Mouse (Mus musculus): ENCODE measurements at regions not wholly inside any gene's neighbourhood (a gene's known extent, or its start where the extent isn't known, plus 50 kb on each side); places are given as distances from the start of the nearest gene placed in this dataset.
A peak's percentile ranks its signal among the peaks of the same experiment; 100 is the strongest.
"Not testable (repeated sequence)": the region's sequence is repeated elsewhere in the genome, so short reads cannot be mapped to it uniquely, and the experiment has no call there.

- DNase-seq (ENCODE audit: extremely low read depth, low read depth, low spot score), result no peak
Observed at GRCm38 (mm10) chr12:77059679-77060059, 97.7 kb upstream of the Max start.

GRCm38 (mm10) chr12:77058596-77059190, 96.7 kb upstream of the Max start:
- no peak for DNase-seq (ENCODE audit: extremely low read depth, low read depth, low spot score)

- no peak for DNase-seq (ENCODE audit: extremely low read depth, low read depth, low spot score)
Observed at GRCm38 (mm10) chr12:77056748-77057370, 94.9 kb upstream of the Max start.

GRCm38 (mm10) chr12:77054700-77055099, 92.7 kb upstream of the Max start:
- no peak for DNase-seq (ENCODE audit: extremely low read depth, low read depth, low spot score)

GRCm38 (mm10) chr12:77054211-77054610, 92.2 kb upstream of the Max start:
- no peak for DNase-seq (ENCODE audit: extremely low read depth, low read depth, low spot score)

- no peak for DNase-seq (ENCODE audit: extremely low read depth, low read depth, low spot score)
Observed at GRCm38 (mm10) chr12:77052853-77053252, 90.9 kb upstream of the Max start.

GRCm38 (mm10) chr12:77048380-77048779, 86.4 kb upstream of the Max start:
- no peak for DNase-seq (ENCODE audit: extremely low read depth, low read depth, low spot score)

GRCm38 (mm10) chr12:77047273-77047672, 85.3 kb upstream of the Max start:
- no peak for DNase-seq (ENCODE audit: extremely low read depth, low read depth, low spot score)

GRCm38 (mm10) chr12:77045956-77046355, 84.0 kb upstream of the Max start:
- DNase-seq (ENCODE audit: extremely low read depth, low read depth, low spot score), result no peak

GRCm38 (mm10) chr12:77045356-77045755, 83.4 kb upstream of the Max start:
- DNase-seq (ENCODE audit: extremely low read depth, low read depth, low spot score), result no peak

- DNase-seq (ENCODE audit: extremely low read depth, low read depth, low spot score), result no peak
Observed at GRCm38 (mm10) chr12:77042356-77042755, 80.4 kb upstream of the Max start.

- DNase-seq (ENCODE audit: extremely low read depth, low read depth, low spot score), result no peak
Observed at GRCm38 (mm10) chr12:77041141-77041540, 79.1 kb upstream of the Max start.

- DNase-seq (ENCODE audit: extremely low read depth, low read depth, low spot score), result no peak
Observed at GRCm38 (mm10) chr12:77039953-77040305, 77.9 kb upstream of the Max start.

GRCm38 (mm10) chr12:77039295-77039952, 77.4 kb upstream of the Max start:
- no peak for DNase-seq (ENCODE audit: extremely low read depth, low read depth, low spot score)

GRCm38 (mm10) chr12:77035676-77036075, 73.7 kb upstream of the Max start:
- DNase-seq (ENCODE audit: extremely low read depth, low read depth, low spot score), result no peak

GRCm38 (mm10) chr12:77031448-77031847, 69.4 kb upstream of the Max start:
- DNase-seq (ENCODE audit: extremely low read depth, low read depth, low spot score), result no peak

GRCm38 (mm10) chr12:77025431-77025879, 63.5 kb upstream of the Max start:
- no peak for DNase-seq (ENCODE audit: extremely low read depth, low read depth, low spot score)

GRCm38 (mm10) chr12:77022538-77022937, 60.5 kb upstream of the Max start:
- DNase-seq (ENCODE audit: extremely low read depth, low read depth, low spot score), result no peak

- DNase-seq (ENCODE audit: extremely low read depth, low read depth, low spot score), result no peak
Observed at GRCm38 (mm10) chr12:77021881-77022280, 59.9 kb upstream of the Max start.

GRCm38 (mm10) chr12:77019708-77020511, 57.9 kb upstream of the Max start:
- DNase-seq (ENCODE audit: extremely low read depth, low read depth, low spot score), result peak; percentile 54

GRCm38 (mm10) chr12:77019148-77019547, 57.1 kb upstream of the Max start:
- not testable (repeated sequence) for DNase-seq (ENCODE audit: extremely low read depth, low read depth, low spot score)

- no peak for DNase-seq (ENCODE audit: extremely low read depth, low read depth, low spot score)
Observed at GRCm38 (mm10) chr12:77018373-77018772, 56.4 kb upstream of the Max start.
